Mouse (Mus musculus) lung, adult 2 months (tissue): ENCODE data around the gene Cfap46.

Source experiments
- CTCF ChIP-seq: fragments of 200-500 bp; IDR thresholded peaks from 2 replicates; pipeline ENCODE4 v1.5.1; 2011; ENCODE audit warnings: mild to moderate bottlenecking, low read length, control low read depth; ENCODE audit not compliant: insufficient read depth
- POLR2A ChIP-seq: fragments of 200-500 bp; IDR thresholded peaks from 2 replicates; pipeline ENCODE4 v1.6.1; 2011; ENCODE audit warnings: low read depth, mild to moderate bottlenecking, control low read depth, low read length, borderline replicate concordance; ENCODE audit errors: extremely low read depth

GRCm38 (mm10) chr7:139563425-139563824, 120.2 kb downstream of the Cfap46 start:
- TF ChIP-seq CTCF (no peak), POLR2A (no peak)
